Mouse (Mus musculus): ENCODE results near the gene Htr2c. TPM values are rescaled to one million over a fixed set of nuclear protein-coding genes. Genes with fewer than 3 reads are reported as not detected.

Htr2c gene
- not detected in 2 replicates for polyA plus RNA-seq (2012; ENCODE audit: insufficient read depth, insufficient read length, missing spikeins)

DNA sequence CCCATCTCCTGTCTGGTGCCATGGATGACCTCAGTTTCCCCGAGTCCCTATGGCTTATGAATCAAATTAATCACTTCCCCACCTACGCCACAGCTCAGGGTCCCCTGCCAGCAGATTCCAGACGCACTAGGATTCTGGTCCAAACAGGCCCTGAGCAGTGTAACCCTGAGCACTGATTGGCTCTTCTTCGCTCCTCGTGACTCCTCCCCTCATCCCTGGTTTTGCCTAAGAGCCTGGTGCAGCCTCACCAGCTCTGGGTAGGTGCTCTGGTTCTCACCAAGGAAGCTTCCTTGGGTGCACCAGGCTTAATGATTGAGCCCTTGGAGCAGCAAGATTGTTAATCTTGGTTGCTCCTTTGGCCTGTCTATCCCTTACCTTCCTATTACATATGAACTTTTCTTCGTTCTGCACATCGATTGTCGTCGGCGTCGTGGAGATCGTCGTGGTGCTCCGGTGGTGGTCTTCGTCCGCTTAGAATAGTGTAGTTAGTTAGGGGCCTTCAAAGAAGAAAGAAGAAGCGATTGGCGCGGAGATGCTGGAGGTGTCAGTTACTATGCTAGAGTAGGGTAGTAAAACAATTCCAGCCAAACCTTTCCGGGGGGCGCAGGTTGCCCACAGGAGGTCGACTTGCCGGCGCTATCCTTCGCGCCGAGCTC, at the start of gene Htr2c:
Htr2c (plus strand) TSS at position 256 of the 656 bp plus-strand sequence.
- no peaks in the 10 kb centered on the region for H3K4me1 ChIP-seq (ENCODE audit: control insufficient read depth, insufficient read depth, insufficient read length, low read length)
- H3K4me3 ChIP-seq (ENCODE audit: insufficient read depth, low read depth, low read length), result no peak within 1 kb of the TSS
- no peak within 1 kb of the TSS for H3K27ac ChIP-seq (replicated peaks; ENCODE audit: low read depth, low read length)

DNA sequence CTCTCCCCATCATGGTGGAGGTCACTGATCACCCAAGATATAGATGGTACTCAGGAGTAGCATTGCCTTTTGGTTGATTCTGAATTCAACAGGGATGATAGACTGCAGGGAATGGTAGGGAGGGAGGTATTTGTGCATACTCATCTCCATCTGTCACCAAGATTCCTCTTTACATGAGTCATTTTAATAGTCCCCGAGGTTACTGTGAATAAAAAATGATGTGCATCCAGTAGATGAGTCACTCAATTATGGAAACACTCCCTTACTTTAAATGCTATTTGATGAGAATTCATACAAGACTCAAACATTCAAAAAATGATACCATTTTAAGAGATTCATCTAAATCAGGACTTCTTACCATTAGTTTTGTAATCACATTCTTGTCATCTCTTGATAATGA, 34.1 kb upstream of the Htr2c start:
- Histone ChIP-seq H3K4me1 (ENCODE audit: control insufficient read depth, insufficient read depth, insufficient read length, low read length) (no peaks in the 10 kb centered on the region), H3K27ac (replicated peaks; ENCODE audit: low read depth, low read length) (no peak overlapping the region), H3K4me3 (ENCODE audit: insufficient read depth, low read depth, low read length) (no peak overlapping the region)

DNA sequence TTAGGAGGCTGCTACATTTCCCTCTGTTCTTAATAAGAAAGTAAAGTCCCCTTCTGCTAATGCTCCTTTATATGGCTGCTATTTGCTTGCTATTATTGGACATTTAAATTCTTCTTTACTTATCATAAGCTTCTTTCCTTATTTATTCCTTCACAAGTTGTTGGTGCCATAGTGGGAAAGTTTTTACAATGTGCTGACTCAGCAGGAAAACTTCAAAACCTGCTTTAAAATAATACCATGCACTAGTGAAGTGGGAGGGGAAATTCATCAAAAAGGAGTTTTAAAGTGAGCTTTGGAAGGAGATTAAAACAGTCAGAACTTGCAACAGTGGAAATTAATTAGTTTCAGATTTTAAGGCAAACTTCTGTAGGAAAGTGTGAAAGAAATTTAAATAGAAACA, 26.0 kb upstream of the Htr2c start:
- H3K4me3 ChIP-seq (ENCODE audit: insufficient read depth, low read depth, low read length), result no peak overlapping the region
- H3K4me1 ChIP-seq (ENCODE audit: control insufficient read depth, insufficient read depth, insufficient read length, low read length), result no peaks in the 10 kb centered on the region
- no peak overlapping the region for H3K27ac ChIP-seq (replicated peaks; ENCODE audit: low read depth, low read length)

DNA sequence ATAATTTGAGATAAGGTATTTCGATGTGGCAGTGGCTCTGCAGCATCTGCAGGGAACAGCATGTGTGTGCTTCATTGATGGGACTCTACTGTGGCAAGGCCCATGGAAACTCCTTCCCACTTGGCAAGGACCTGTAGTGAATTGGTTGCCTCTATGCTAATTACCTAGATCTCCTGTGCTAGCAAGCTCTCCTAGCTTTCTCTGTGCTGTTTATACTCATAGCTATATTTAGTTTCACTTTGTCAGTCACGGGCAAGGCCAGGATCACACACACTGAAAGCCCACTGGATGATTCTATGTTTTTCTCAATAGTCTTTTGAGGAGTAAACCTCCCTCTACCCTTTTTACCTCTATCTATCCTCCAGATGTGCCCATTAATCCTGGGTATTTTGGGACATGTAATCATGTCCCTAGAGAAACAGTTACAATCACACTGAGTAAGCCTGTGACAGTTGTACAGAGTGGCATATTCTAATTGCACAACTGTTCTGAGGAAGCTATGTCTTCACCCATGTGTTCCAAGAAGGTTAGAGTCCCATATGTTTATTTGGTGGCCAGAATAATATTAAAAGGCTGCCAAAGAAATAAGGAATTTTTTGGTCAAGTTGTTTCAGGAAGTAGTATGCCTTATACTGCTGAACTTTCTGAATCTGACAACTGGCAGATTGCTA, 16.0 kb upstream of the Htr2c start:
- no peaks in the 10 kb centered on the region for H3K4me1 ChIP-seq (ENCODE audit: control insufficient read depth, insufficient read depth, insufficient read length, low read length)
- no peak overlapping the region for H3K27ac ChIP-seq (replicated peaks; ENCODE audit: low read depth, low read length)
- no peak overlapping the region for H3K4me3 ChIP-seq (ENCODE audit: insufficient read depth, low read depth, low read length)

DNA sequence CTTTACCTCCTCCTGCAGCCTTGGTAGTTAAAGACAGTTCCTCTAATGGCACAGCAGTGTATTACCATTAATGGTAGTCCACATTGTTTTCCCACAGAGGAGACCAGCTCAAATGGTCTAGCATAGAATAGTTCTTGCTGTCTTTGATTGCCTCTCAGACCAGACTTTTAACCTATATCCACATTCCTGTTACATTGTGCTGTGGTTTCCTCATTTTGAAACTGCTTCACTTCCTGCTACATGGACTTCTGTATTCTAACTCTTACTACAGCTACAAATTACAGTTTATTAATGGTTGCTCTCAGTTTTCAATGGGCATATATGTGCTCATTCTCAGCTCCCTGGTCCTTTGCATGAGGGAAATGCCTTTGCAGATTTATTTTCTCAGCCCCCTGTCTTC, 15.3 kb upstream of the Htr2c start:
- H3K4me1 ChIP-seq (ENCODE audit: control insufficient read depth, insufficient read depth, insufficient read length, low read length), result no peaks in the 10 kb centered on the region
- no peak overlapping the region for H3K27ac ChIP-seq (replicated peaks; ENCODE audit: low read depth, low read length)
- H3K4me3 ChIP-seq (ENCODE audit: insufficient read depth, low read depth, low read length), result no peak overlapping the region

DNA sequence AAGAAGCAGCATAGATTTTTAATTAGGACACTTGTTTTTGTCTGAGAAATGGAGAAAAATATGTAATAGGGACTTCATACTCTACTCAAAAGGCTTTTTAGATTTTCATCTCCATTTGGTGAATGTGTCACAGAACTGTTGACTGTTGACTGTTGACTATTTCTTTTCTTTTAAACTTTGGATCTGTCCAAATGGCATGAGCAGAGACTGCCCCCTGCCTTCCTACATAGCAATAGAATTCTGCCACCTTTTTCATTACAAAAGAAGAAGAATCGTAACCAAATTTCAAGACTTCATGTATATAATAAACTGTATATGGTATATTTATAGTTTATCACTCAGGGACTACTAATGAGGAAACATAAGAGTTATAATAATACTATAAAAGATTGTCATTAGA, 3.7 kb upstream of the Htr2c start:
- H3K4me3 ChIP-seq (ENCODE audit: insufficient read depth, low read depth, low read length), result no peak overlapping the region
- H3K4me1 ChIP-seq (ENCODE audit: control insufficient read depth, insufficient read depth, insufficient read length, low read length), result no peaks in the 10 kb centered on the region

DNA sequence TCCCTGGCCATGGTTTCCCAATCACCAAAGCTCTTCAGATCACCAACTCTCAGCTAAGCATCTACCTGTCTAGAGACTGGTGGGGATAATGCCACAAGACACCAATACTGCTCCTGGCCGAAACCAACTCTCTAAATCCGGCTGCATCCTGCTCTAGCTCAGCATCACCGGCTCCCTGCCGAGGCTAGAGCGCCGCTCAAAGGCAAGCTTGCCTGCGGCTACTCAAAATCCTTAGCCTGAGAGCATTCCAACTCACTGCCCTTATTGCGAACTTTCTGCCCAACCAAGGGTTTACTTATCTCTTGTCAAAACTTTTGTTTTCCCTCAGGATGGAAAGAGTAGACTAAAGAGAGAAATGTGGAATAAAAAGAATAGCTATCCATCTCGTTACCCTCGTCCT, 2.4 kb upstream of the Htr2c start:
- no peak overlapping the region for H3K4me3 ChIP-seq (ENCODE audit: insufficient read depth, low read depth, low read length)
- no peaks in the 10 kb centered on the region for H3K4me1 ChIP-seq (ENCODE audit: control insufficient read depth, insufficient read depth, insufficient read length, low read length)
- no peak overlapping the region for H3K27ac ChIP-seq (replicated peaks; ENCODE audit: low read depth, low read length)

More for the DNA sequence above, 3.7 kb upstream of the Htr2c start:
- H3K27ac ChIP-seq (replicated peaks; ENCODE audit: low read depth, low read length), result no peak overlapping the region

DNA sequence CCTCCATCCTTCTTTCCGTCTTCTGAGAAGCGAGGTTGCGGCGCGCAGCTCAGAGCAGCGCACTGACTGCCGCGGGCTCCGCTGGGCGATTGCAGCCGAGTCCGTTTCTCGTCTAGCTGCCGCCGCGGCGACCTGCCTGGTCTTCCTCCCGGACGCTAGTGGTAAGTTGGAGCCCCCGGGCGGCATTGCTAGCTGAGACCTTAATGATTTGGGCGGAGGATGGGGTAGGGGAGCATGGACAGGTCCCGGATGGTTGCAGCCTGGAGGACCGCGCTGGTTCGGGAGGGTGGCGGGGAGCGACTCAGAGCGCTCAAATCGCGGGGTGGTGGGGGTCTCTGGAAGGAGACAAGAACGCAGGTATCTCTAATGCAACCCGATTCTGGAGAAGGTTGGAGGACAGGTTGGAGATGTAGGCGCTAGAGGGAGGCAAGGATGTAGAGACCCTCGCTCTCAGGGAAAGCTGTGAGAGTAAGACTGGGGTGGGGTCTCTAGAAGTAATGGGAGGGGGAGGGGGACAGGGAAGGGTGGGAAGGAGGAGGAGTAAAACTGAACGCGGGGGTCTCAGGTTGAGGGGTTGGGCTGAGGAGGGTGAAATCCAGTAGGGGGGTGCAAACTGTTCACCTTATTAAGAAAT, 718 bp downstream of the Htr2c start:
- no peak overlapping the region for H3K4me3 ChIP-seq (ENCODE audit: insufficient read depth, low read depth, low read length)
- no peak overlapping the region for H3K27ac ChIP-seq (replicated peaks; ENCODE audit: low read depth, low read length)
- no peaks in the 10 kb centered on the region for H3K4me1 ChIP-seq (ENCODE audit: control insufficient read depth, insufficient read depth, insufficient read length, low read length)

DNA sequence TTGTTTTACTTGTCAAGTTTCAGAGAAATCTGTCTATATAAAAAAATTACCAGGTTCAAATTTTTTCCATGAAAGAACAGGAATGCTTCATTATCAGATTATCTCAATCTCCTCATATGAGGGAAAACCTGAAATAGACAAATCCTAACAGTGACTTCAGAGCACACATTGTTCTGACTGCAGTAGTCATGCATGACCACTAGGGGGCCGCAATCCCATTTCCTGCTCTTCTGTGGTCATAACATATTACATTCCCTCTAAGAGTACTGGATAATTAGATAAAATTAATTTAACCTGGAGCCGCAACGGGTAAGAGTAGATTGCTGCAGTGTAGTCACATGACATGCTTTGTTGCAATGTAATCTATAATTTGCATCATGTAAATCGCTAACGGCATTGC, 17.6 kb downstream of the Htr2c start:
- Histone ChIP-seq H3K27ac (replicated peaks; ENCODE audit: low read depth, low read length) (no peak overlapping the region), H3K4me1 (ENCODE audit: control insufficient read depth, insufficient read depth, insufficient read length, low read length) (no peaks in the 10 kb centered on the region), H3K4me3 (ENCODE audit: insufficient read depth, low read depth, low read length) (no peak overlapping the region)

DNA sequence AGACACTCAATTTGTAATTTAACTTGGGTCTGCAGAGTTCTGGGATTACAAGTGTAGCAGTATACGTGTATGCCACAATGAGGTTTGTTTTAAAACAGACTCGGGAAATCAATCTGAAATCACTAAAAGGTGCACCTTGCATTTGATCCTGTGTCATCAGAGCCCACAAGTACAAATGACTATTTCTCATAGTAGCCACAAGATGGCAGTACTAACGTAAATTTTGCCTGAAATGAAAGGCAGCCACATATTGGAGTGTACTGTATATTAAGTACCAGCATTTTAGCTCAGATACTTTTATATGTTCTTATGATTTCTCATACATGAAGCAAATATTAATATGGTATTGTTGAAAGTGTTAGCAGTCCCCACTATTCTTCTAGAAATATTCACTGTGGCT, 93.4 kb downstream of the Htr2c start:
- Histone ChIP-seq H3K27ac (replicated peaks; ENCODE audit: low read depth, low read length) (no peak overlapping the region), H3K4me1 (ENCODE audit: control insufficient read depth, insufficient read depth, insufficient read length, low read length) (no peaks in the 10 kb centered on the region), H3K4me3 (ENCODE audit: insufficient read depth, low read depth, low read length) (no peak overlapping the region)

DNA sequence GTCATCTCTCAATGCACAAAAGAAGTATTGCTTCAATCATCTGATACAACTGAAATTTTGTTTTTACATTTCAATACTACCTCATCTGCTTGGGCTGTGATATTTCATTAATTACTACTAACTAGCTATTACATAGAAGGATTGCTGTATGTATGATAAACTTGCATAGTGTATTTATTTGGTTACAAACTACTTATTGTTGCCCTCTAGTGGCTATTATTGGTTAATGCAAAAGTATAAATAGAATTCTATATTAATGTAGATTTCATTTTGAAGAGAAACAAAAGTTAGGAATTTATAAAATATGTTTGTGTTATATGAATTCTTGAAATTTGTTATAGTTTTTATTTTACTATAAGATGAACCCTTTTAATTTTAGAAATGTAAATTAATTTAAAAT, 109.3 kb downstream of the Htr2c start:
- Histone ChIP-seq H3K27ac (replicated peaks; ENCODE audit: low read depth, low read length) (no peak overlapping the region), H3K4me3 (ENCODE audit: insufficient read depth, low read depth, low read length) (no peak overlapping the region), H3K4me1 (ENCODE audit: control insufficient read depth, insufficient read depth, insufficient read length, low read length) (no peaks in the 10 kb centered on the region)

DNA sequence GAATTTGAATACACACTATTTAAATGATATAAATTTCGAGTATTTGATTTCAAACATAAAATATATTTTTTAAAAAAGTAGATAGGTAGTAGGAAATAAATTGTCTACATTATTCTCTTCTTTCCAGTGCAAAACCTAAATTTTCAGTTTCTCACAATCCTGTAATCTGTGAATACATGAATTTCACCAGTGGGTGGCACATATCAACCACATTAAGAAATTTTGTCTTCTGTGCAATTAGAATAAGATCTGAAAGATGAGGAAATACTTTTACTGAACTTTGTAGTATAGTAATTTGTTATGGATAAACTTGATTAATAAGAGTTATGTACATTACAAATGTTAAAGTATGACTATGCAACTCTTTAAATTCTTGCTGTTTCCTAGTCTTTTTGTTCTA, 156.8 kb downstream of the Htr2c start:
- Histone ChIP-seq H3K4me3 (ENCODE audit: insufficient read depth, low read depth, low read length) (no peak overlapping the region), H3K4me1 (ENCODE audit: control insufficient read depth, insufficient read depth, insufficient read length, low read length) (no peaks in the 10 kb centered on the region), H3K27ac (replicated peaks; ENCODE audit: low read depth, low read length) (no peak overlapping the region)

DNA sequence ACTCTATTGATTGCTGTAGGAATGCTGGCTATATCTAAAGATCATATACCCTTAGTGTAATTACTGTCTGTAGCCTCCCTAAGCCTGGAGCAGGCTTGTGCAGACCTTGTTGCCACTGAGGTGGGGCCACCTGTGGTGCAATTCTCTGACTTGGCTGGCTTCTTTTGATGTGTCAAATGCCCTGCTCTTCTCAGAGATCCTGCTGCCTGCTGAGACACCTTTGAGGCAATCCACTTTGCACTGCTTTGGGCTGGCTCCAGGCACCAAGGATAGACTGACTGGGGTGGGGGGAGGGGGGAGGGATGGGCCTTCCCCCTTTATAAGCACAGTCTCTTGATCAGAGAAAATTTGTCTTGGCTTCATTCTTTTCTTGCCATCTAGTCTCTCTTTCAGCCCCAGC, 252.9 kb downstream of the Htr2c start:
- no peak overlapping the region for H3K27ac ChIP-seq (replicated peaks; ENCODE audit: low read depth, low read length)
- H3K4me3 ChIP-seq (ENCODE audit: insufficient read depth, low read depth, low read length), result no peak overlapping the region
- no peaks in the 10 kb centered on the region for H3K4me1 ChIP-seq (ENCODE audit: control insufficient read depth, insufficient read depth, insufficient read length, low read length)

DNA sequence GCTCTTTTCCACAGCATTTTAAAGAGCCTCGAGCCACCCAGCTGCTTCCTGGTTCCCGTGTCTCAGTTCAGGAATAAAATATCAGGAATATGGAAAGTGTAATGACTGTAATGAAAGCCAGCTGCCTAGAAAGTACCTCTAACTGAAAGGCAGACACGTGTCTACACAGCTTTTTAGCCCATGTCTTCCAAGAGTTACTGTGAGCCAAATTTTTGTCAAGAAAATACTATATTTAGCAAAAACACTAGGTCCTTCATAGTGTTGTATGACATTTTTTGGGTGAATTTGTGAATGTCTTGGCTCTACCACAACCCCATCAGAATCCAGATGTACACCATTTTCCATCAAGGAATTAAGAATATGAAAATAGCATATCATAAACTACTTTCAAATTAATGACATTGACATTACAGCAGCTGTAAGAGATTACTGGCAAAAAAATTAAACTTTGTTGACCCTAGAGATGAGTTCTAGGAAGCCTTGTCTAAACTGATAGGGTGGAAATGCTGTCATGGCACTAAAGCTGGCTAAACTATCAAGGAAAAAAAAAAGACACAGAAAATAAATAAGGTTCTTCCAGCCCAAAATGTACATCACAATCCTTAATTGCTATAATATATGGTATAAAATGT, 255.2 kb downstream of the Htr2c start:
- H3K4me1 ChIP-seq (ENCODE audit: control insufficient read depth, insufficient read depth, insufficient read length, low read length), result no peaks in the 10 kb centered on the region
- no peak overlapping the region for H3K4me3 ChIP-seq (ENCODE audit: insufficient read depth, low read depth, low read length)
- H3K27ac ChIP-seq (replicated peaks; ENCODE audit: low read depth, low read length), result no peak overlapping the region

DNA sequence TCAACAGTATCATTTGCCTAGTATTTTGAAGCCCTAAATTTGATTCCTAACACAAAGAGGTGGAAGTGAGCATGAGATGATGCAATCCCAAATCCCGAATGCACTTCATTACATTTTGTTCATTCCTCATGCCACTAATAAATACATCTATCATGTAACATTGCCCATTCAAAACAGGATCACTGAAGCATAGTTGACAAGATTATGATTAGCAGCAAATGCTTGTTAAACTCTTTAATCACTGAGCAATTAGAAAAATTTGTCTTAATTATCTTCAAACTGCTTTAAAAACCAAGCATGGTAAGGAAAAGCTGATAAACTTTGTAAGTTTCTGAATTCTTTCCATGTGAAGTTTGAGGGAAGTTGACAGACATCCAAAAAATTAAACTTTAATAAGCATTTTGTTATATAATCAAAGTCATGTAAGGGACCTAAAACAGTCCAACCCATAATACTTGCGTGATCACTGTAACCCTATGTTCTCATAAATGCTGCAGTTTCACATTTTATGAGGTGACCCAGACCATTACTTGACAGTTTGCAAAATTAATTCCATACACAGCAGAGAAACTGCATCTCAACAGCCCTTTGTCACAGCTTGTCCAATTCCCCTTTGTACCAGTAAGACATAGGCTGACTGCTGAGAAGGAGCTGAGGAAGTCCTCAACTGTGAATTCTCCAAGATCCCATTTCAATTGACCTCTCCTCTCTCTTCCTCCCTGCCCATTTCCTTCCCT, 276.7 kb downstream of the Htr2c start:
- Histone ChIP-seq H3K4me3 (ENCODE audit: insufficient read depth, low read depth, low read length) (no peak overlapping the region), H3K27ac (replicated peaks; ENCODE audit: low read depth, low read length) (no peak overlapping the region), H3K4me1 (ENCODE audit: control insufficient read depth, insufficient read depth, insufficient read length, low read length) (no peaks in the 10 kb centered on the region)
